Mouse (Mus musculus): Measurements from ENCODE around the gene Marc1. TPM values are rescaled to one million over a fixed set of nuclear protein-coding genes. Genes with fewer than 3 reads are reported as not detected.

Gene Marc1
- polyA plus RNA-seq, 1 experiment = 0.95 TPM

DNA sequence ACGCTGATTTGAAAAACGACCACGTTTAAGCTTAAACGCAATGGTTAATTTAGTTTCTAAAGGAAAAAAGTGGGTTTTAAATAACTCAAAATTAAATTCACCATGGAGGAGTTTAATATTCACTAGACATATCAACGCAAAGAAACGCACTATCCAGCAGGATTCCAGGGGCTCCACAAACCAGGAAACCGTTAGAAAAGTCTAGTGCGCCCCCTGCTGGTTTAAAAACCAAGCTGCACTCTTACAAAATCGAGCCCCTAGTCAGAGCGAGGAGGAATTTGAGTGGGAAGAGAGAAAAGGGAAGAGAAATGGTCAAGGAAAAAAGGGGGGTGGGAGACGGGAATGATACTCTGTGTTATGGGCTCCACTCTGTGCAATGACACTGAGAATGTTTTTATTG, 14.0 kb upstream of the Marc1 start:
- 28% methylated on average over 11 of the region's 11 CpGs for WGBS
- DNase-seq (ENCODE audit: low read depth, low spot score) = no peak

DNA sequence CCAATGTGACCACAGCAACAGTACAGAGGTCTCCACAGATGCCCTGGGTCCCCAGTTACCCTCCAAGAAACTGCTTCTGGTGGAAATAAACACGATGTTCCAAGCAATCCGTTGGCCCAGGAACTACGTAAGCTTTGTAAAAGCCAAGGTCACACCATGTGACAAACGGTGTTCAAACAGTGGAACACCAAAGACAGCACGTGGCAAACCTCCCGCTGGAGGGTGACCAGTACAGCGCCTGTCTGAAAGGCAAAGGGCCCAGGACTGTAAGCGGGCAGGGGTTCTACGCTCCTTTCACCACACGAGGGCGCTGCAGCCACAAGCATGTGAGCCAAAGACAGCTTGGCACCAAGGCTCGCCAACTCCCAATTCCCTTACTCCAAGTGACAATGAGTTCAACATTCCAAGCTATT, 13.3 kb upstream of the Marc1 start:
- 2% methylated on average over 12 of the region's 12 CpGs for WGBS
- peak; percentile 92 for DNase-seq (ENCODE audit: low read depth, low spot score)

DNA sequence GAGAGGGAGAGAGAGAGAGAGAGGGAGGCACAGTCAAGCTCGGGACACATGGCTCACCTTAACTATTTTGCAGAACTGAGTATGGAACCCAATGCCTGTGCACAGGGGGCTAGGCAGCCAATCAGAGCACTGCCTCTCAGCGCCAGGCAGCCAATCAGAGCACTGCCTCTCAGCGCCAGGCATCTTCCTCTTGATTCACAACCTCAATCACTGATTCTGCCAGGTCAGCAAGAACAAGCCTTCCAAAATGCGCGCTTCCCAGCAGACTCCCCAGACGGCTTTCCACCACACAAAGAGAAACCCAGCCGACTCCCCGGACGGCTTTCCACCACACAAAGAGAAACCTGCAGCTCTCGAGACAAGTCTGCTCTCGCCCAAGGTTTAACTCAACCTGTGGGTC, 11.6 kb upstream of the Marc1 start:
- no peak for DNase-seq (ENCODE audit: low read depth, low spot score)
- 71% methylated on average over 11 of the region's 11 CpGs for WGBS

DNA sequence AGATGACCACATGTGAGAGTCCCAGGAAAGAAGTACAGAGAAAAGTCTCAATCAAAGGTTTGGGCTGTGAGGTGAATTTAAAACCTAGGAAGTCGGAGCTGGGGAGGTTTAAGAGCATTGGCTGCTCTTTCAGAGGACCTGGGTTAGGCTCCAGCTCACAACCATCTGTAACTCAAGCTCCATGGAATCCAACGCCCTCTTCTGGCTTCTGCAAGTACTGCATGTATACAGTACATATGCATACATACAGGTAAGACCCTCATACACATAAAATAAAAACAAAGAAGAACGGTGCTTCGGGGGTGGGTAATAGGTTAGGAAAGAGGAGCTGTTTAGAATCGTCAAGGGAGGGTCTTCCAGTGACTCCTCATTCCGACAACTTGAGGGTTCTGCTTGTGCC, 6.7 kb upstream of the Marc1 start:
- DNase-seq (ENCODE audit: low read depth, low spot score) = no peak
- 83% methylated on average over 6 of the region's 6 CpGs for WGBS

DNA sequence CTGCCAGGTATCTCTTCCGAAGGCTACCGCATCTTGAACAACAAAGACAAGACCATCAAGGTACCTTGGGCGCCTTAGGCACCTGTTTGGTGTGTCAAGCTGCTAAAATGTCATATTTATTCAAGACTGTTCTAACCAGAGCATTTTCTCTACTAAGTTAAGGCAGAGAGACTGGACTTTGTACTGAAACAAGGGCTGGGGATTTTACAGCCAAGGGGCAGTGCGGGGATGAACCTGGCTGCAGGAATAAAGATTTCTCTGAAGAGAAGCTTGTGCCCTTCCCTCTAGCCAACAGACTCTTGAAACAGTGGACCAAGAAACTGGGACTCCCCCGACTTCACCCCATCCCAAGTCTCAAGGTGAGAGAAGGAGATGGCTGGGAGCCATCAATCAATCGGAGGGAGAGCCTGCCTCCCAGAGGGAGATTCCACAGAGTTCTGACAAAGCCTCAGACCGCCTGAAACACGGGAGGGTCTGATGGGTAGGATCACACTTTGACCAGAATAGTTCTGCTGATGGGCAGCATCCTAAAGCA, 670 bp upstream of the Marc1 start:
- no peak for DNase-seq (ENCODE audit: low read depth, low spot score)

DNA sequence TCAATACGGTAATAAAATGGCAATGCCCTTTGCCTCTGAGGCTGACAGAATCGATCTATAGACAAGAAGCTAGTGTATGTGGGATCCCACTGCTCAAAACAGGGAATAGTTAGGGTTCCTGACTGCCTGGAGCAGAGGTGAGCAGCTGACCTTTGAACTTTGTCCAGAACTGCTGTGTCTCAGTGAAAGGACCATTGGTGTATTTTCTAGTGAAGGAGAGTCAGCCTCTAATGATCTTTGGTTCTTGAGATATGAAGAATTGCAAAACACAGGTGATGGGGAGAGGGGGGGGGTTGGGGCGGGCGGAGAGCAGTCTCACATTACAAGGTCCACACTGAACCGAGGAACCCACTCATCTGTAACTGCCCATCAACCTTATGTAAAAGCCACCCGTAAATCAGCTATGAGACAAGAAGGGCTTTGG, 1.5 kb downstream of the Marc1 start:
- DNase-seq (ENCODE audit: low read depth, low spot score) = no peak

More for the DNA sequence above, 670 bp upstream of the Marc1 start:
- 36% methylated on average over 8 of the region's 8 CpGs for WGBS

DNA sequence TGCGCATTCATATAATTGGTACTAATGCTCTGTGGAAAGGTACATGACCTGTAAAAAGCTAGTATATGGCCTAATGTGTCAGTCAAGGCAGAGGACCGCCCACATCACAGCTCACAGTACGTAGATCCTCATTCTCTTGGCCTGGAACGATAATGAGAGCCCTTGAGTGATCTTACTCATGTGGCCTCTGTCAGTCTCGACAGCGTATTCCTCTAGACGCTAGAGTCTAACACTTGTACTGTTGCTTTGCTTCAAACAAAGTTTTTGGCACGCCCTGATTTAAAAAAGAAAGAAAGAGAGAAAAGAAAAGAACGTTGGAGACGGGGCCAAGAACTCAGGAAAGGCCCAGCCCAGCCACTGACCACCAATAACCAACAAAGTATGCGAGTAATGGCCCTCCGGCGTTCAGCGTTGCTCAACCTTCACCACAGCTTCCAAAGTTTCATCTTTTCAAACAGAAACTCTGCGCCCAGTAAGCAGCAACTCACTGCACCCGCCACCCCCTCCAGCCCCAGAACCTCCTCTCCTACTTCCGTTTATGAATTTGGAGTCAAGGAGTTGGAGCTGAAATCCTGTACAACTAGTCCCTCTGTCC, 2.6 kb downstream of the Marc1 start:
- DNase-seq (ENCODE audit: low read depth, low spot score) = no peak
- WGBS = 77% methylated on average over 17 of the region's 17 CpGs

More for the DNA sequence above, 1.5 kb downstream of the Marc1 start:
- WGBS = 47% methylated on average over 6 of the region's 6 CpGs

DNA sequence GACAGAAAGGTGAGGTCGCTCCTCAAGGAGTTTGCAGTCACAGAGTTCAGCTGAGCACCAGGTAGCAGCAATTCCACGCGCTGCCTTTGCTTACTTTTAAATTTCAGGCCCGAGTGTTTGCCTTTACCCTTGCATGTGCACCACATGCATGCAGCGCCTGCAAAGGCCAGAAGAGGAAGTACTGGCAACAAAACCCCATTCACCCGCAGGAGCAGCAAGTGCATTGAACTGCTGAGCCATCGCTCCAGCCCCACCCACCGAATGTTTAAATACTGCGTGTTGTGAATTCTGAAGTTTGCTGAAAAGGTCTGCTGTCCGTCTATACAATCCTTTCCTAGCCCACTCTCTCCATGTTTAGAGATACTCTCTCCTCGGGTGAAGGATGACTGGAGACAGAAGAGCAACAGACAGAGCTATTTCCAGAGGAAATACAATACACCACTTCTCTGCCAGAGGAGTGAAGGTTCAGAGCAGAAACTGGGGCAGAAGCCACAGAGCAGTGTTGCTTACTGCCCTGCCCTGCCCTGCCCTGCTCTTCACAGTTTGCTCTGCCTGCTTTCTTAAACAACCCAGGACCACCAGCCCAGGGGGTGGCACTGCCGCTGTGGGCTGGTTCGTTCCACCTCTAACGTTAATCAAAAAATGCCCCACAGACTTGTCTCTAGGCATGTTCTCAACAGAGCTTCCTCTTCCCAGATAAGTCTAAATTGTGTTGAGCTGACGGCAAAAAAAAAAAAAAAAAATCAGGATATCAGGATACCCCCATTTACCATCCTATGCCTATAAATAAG, 3.3 kb downstream of the Marc1 start:
- no peak for DNase-seq (ENCODE audit: low read depth, low spot score)
- WGBS = 26% methylated on average over 15 of the region's 15 CpGs

DNA sequence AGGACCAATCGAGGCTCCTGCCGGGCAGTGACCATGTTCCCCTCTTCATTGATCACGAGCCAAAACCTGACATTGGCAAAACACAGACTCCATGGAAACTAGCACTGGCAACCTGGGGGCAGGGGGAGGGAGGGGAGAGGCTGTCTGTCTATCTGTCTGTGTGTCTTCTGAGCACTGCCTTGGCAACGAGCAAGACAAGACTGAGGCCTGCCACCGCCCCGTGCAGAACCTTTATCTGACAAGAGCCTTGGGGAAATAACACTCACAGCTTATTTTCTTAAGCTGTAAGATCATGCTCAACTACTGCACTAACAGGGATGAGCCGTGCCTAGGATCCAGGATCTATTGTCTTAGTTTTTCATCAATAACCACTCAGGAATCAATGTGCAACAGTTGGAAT, 4.0 kb downstream of the Marc1 start:
- 60% methylated on average over 7 of the region's 7 CpGs for WGBS
- no peak for DNase-seq (ENCODE audit: low read depth, low spot score)

DNA sequence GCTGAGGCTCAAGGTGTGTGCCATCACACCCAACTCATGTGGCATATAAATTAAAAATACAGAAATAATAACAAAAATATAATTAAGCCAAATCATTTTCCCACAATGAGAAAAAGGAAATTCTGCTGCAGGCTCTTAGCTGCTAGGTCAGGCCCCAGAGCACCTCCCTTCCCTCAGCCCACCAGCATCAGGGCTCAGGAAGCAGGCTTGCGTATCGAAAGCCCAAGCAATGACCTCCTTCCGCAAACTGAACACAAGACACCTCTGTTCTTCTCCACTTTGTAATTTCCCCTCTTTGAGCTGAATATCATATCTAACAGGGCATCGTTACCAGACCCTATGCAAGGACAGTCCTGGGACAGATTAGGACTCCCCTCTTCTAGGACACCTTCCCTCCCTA, 5.4 kb downstream of the Marc1 start:
- DNase-seq (ENCODE audit: low read depth, low spot score) = no peak
- WGBS = 93% methylated on average over 4 of the region's 4 CpGs

DNA sequence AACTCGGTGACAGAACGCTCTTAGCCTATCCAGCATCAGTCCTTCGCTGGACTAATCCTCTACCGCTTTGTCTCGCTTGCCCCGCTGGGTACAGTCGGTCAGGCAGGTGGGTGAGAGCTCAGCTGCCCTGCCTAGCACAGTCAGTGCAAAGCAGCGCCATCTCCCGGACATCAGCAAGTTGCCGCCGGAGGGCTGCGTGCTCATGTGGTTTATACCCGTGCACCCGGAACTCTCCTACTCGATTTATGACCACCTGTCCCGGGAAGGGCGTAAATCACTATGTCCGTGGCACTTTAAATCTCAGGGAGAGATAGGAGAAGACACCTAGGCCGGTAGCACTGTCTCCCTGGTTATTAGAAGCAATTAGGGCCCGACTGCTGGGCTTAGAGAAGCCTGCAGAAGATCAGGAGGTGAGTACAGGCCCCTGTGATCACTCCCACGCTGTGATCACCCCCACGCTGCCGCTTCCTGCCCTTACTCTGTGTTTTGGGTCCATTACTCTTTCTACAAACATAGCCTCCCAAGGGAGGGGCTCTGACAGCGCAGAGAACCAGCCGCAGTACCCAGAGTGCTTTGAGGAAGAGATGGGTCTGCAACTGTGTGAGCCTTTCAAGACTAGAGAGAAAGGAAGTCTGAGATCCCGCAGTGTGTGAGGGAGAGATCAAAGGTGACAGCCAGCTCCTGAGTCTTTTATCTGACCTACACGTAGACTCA, 17.8 kb downstream of the Marc1 start:
- WGBS = 14% methylated on average over 27 of the region's 27 CpGs
- peak; percentile 42 for DNase-seq (ENCODE audit: low read depth, low spot score)

DNA sequence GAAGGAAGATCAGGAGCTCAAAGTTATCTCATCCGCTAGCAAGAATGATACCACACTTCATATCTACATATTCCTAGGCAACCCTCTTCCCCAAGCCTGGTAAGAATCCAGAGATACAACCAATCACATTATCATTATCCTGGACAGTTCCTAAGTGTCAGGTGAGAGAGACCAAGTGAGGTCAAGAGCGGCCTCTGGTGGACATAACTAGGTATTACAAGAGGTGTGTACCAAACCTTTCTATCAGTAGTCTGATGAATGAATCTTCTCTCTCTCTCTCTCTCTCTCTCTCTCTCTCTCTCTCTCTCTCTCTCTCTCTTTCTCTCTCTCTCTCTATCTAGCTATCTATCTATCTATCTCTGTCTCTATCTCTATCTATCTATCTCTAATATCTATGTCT, 20.0 kb downstream of the Marc1 start:
- WGBS = 16% methylated on average over 2 of the region's 2 CpGs
- no peak for DNase-seq (ENCODE audit: low read depth, low spot score)

DNA sequence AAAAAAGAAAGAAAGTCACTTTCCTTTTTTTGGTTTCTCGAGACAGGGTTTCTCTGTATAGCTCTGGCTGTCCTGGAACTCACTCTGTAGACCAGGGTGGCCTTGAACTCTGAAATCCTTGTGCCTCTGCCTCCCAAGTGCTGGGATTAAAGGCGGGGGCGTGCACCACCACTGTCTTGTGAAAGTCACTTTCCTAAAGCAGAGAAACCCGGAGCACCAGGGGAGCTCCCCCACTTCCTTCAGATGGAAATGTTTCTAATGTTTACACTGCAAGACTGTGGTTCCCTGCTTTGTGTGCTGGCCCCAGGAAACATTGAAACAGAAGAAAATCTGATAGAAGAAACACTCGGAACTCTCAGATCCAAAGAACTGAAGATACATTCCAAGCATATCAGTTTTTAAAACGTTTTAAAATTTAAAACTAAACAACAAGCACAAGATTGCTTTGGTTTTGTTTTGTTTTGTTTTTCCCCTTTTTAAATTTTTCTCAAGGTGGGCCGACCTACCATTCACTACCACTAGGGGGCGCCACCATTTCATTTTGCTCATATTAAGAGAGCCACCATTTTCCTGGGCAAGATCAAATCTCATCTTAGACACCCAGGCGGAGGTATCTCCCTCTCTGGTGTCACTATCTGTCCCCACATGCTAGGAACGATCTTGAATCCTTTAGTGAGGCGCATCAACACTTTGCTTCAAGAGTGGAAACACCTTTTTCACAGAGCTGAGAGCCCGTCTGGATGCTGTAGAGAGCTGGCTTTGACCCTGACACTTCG, 24.5 kb downstream of the Marc1 start:
- no peak for DNase-seq (ENCODE audit: low read depth, low spot score)
- 58% methylated on average over 13 of the region's 13 CpGs for WGBS

DNA sequence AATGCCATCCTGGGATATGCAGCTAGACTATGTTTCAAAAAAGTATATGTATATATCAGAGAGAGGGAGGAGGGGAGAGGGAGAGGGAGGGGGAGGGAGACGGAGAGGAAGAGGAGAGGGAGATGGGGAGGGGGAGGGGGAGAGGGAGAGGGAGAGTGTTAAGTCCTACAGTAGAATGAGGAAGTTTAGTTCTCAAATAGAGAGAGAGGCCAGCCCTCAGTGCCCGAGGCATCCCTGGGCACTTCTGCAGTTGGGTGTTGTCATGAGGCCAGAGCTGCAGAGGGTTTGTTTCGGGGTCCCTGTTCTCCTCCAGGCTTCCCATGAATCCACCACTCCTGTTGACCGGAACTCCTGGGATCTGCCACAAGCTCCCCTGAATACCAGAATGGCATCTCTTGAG, 27.5 kb downstream of the Marc1 start:
- 68% methylated on average over 4 of the region's 4 CpGs for WGBS
- DNase-seq (ENCODE audit: low read depth, low spot score) = no peak

DNA sequence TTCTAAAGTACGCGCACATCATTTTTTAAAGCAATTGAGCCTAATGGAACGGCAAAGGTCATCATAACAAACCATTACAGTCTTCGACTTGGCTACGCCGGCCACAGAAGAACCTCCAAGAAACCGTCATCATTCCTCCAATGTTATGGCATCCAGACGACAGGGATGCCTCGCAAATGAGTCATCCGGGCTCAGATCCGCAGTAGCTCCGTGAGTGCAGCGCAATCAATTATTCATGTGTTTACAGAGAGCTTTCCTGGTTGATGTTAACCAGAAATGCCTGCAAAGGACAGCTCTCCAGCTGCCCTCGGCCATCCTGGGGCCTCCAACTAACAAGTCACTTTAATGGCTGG, 29.0 kb downstream of the Marc1 start:
- 35% methylated on average over 14 of the region's 14 CpGs for WGBS
- no peak for DNase-seq (ENCODE audit: low read depth, low spot score)

DNA sequence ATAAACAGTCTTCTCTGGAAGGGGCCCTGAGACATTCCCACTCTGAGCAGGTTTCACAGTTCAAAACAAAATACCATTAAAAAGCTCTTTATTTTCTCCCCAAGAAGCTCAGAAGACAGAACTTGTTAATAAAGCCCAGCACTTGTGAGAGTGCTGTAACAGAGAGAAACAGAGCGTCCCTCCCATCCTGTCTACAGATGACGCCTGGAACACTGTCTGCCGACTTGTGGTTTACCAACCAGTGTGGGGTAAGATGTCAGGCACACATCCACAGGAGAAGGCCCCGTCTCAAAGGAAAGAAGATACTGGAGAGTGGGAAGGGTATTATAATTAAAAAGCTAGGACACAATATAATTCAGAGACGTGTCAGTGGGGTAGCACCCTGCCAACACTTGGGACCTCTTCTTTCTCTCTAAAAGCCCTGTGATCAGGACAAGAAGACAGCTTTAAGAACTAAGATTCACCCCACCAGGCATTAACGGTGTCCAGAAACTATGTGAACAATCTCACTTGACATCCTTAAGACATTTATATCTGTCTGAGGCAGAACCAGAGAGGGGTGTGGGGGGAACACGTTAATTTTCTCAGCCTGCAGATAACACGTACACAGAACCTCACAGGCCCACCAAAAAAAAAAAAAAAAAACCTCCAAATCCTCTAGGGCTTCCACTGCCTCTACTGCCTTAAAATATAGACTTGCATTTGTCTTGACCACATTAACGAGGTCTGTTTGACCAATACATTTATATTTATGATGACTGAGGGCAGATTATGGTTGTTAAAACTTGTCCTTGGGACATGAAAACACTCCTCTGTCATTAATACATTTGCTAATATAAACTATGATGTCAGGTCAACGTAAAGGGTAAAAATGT, 29.6 kb downstream of the Marc1 start:
- no peak for DNase-seq (ENCODE audit: low read depth, low spot score)
- 62% methylated on average over 10 of the region's 10 CpGs for WGBS

DNA sequence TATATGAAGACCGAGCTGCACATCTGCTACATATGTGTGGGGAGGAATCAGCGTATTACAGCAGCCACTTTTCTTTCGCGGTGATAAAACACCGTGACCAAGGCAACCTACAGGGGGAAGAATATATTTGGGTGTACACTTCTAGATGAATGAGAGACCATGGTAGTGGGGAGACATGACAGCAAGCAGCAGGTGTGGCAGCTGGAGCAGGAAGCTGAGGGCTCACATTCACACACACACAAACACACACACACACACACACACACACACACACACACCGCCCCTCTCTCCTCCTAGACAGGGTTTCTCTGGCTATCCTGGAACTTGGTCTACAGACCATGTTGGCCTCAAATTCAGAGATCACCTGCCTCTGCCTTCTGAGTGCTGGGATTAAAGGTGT, 33.0 kb downstream of the Marc1 start:
- 93% methylated on average over 6 of the region's 6 CpGs for WGBS
- DNase-seq (ENCODE audit: low read depth, low spot score) = no peak

DNA sequence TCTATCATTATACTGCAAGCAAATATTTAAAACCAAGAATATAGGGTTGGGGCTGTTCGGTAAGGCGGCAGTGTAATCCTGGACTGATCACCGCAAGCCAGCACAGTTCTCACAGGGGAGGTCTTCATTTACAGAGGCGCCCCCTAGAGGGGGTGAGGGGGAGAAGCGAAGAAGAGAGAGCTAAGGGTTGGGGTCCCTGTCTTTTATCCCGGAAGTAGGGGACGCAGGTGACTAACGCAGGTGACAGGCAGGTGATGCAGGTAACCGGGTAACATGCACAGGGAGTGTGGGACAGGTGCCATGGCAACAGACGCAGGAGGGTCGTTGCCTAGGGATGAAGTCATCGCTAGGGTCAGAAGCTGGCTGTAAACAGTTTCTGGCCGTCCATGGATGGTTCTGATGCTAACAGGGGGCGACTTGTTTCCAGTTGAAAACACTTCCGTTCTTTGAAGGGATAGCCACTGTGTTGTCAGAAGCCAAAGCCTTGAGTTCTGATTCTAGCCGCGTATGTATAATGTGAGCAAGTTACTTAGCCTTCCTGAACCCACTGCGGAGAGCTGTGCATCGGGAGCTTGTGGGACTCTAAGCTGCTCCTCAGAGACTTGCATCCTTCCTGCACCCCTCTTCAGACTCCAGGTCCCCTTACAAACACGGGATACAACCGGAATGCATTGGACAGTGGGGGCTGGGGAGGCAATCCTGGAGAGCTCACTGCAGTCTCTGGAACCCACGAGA, 33.9 kb downstream of the Marc1 start:
- DNase-seq (ENCODE audit: low read depth, low spot score) = no peak
- WGBS = 40% methylated on average over 22 of the region's 22 CpGs

Measured in large intestine, adult 2 months (tissue).